Mouse (Mus musculus): Measurements from ENCODE around the gene Lama4. TPM values are rescaled to one million over a fixed set of nuclear protein-coding genes. Genes with fewer than 3 reads are reported as not detected.

Gene Lama4
- 23.0 and 25.4 TPM in 2 replicates for polyA plus RNA-seq (2015; fragmentation: Nextera tagmentation; extraction: Ambion mirVana)

- Histone ChIP-seq H3K9ac (peak within 1 kb of the TSS; percentile 48), H3K4me3 (peak within 1 kb of the TSS; percentile 42), H3K4me2 (peak within 1 kb of the TSS; percentile 75), H3K27ac (replicated peaks) (peak within 1 kb of the TSS; percentile 46; the same call in 1 of the 2 replicates), H3K27me3 (no peaks in the 10 kb centered on the region), H3K4me1 (replicated peaks) (peaks cover 12% of the 10 kb centered on the region), H3K9me3 (no peaks in the 10 kb centered on the region), H3K36me3 (no peaks in the 10 kb centered on the region)
- peak; percentile 79; the same call in 1 of the 2 replicates for ATAC-seq (ENCODE audit: low FRiP score, low read depth)
- WGBS, result 6% methylated on average over 24 of the region's 24 CpGs
Observed at GRCm38 (mm10) chr10:38965075-38965781, at the start of gene Lama4. Gene Lama4 (plus strand): TSS chr10:38965515.

GRCm38 (mm10) chr10:38916027-38916617, 49.2 kb upstream of the Lama4 start:
- ATAC-seq (ENCODE audit: low FRiP score, low read depth), result no peak
- no peaks in the 10 kb centered on the region for H3K36me3 ChIP-seq
- H3K27ac ChIP-seq (replicated peaks), result no peak overlapping the region
- H3K27me3 ChIP-seq, result no peaks in the 10 kb centered on the region
- H3K4me3 ChIP-seq, result no peak overlapping the region
- WGBS, result 81% methylated on average over 4 of the region's 4 CpGs
- H3K4me2 ChIP-seq, result no peak overlapping the region
- H3K4me1 ChIP-seq (replicated peaks), result no peaks in the 10 kb centered on the region
- H3K9ac ChIP-seq, result no peak overlapping the region
- H3K9me3 ChIP-seq, result no peaks in the 10 kb centered on the region

- no peak overlapping the region for H3K9ac ChIP-seq
- H3K27me3 ChIP-seq, result no peaks in the 10 kb centered on the region
- H3K4me3 ChIP-seq, result no peak overlapping the region
- H3K36me3 ChIP-seq, result no peaks in the 10 kb centered on the region
- no peak overlapping the region for H3K27ac ChIP-seq (replicated peaks)
- H3K4me1 ChIP-seq (replicated peaks), result no peaks in the 10 kb centered on the region
- H3K9me3 ChIP-seq, result no peaks in the 10 kb centered on the region
- 89% methylated on average over 6 of the region's 6 CpGs for WGBS
- ATAC-seq (ENCODE audit: low FRiP score, low read depth), result no peak
- no peak overlapping the region for H3K4me2 ChIP-seq
Observed at GRCm38 (mm10) chr10:38928940-38929697, 36.2 kb upstream of the Lama4 start.

GRCm38 (mm10) chr10:38944701-38945100, 20.6 kb upstream of the Lama4 start:
- Histone ChIP-seq H3K36me3 (no peaks in the 10 kb centered on the region), H3K9ac (no peak overlapping the region), H3K9me3 (no peaks in the 10 kb centered on the region), H3K27ac (replicated peaks) (no peak overlapping the region), H3K4me3 (no peak overlapping the region), H3K4me1 (replicated peaks) (no peaks in the 10 kb centered on the region), H3K27me3 (no peaks in the 10 kb centered on the region), H3K4me2 (no peak overlapping the region)
- ATAC-seq (ENCODE audit: low FRiP score, low read depth), result no peak
- 70% methylated on average over 2 of the region's 2 CpGs for WGBS

DNA sequence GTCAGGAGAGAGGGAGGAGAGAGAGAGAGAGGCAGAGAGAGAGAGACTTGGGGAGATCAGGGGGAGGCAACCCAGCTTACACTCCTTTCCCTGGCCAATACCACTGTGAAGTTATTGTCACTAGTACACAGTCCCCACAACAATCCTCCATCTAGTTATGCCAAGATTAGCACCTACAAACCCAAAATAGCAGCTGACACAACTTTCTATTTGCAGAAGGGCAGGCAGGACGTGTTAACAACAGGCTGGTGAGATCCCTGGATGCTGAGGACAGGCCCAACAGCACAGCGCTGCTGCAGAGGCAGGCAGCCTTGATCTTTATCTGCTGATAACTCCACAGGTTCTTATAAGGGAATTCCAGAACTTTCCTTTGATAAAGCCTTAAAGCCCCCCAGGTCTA, 3.4 kb upstream of the Lama4 start:
- Histone ChIP-seq H3K4me2 (no peak overlapping the region), H3K27me3 (no peaks in the 10 kb centered on the region), H3K9ac (no peak overlapping the region), H3K36me3 (no peaks in the 10 kb centered on the region), H3K4me3 (no peak overlapping the region), H3K27ac (replicated peaks) (no peak overlapping the region), H3K4me1 (replicated peaks) (peaks cover 12% of the 10 kb centered on the region), H3K9me3 (no peaks in the 10 kb centered on the region)
- no peak for ATAC-seq (ENCODE audit: low FRiP score, low read depth)
- WGBS, result 73% methylated on average over 2 of the region's 2 CpGs

DNA sequence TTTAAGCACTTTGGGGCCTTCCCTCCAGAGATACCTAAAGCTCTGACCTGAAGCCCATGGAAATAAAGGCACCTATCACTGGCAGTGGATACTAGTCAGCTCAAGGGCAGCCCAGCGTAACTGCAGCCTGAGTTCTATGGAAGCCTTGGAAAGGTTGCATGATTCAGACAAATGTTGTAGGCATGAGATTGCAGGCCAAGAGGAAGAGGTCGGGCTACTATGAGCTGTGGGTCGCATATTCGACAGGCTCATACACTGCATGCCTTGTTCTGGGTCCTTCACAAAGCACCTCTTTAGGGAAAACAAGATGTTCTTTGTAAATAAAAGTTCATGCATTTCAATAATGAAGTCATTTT, 618 bp upstream of the Lama4 start:
- Histone ChIP-seq H3K4me1 (replicated peaks) (peaks cover 12% of the 10 kb centered on the region), H3K4me2 (peak overlapping the region; percentile 75; the same call in 1 of the 2 replicates), H3K27ac (replicated peaks) (0 out of 2 replicates have a peak overlapping the region, but pooled peaks have one; percentile 46), H3K36me3 (no peaks in the 10 kb centered on the region), H3K9me3 (no peaks in the 10 kb centered on the region), H3K27me3 (no peaks in the 10 kb centered on the region), H3K9ac (no peak overlapping the region), H3K4me3 (no peak overlapping the region)
- 70% methylated on average over 4 of the region's 4 CpGs for WGBS
- peak; percentile 24; the same call in 1 of the 2 replicates for ATAC-seq (ENCODE audit: low FRiP score, low read depth)

DNA sequence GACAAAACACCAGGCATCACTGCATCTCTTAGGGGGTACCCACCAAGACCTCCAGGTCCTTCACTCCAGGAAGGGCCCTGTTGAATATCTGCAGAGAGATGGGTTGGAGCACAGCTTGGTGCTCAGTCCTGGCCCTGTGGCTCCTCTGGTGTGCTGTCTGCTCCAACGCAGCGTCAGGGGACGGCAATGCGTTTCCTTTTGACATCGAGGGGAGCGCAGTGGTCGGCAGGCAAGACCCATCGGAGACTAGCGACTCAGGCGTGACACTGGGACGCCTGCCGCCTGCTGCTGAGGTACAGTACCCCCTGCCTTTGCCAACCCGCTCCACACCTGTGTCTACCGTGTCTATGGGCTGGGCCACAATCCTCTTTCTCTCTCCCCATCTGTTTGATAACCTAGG, 542 bp downstream of the Lama4 start:
- WGBS, result 2% methylated on average over 14 of the region's 14 CpGs
- Histone ChIP-seq H3K4me1 (replicated peaks) (peaks cover 12% of the 10 kb centered on the region), H3K4me3 (peak overlapping the region; percentile 42), H3K9ac (peak overlapping the region; percentile 48), H3K9me3 (no peaks in the 10 kb centered on the region), H3K27me3 (no peaks in the 10 kb centered on the region), H3K27ac (replicated peaks) (peak overlapping the region; percentile 46; the same call in 1 of the 2 replicates), H3K36me3 (no peaks in the 10 kb centered on the region), H3K4me2 (peak overlapping the region; percentile 75)
- ATAC-seq (ENCODE audit: low FRiP score, low read depth), result peak; percentile 49; the same call in 1 of the 2 replicates

- Histone ChIP-seq H3K4me3 (peak overlapping the region; percentile 42), H3K4me1 (replicated peaks) (peaks cover 12% of the 10 kb centered on the region), H3K9ac (peak overlapping the region; percentile 48; the same call in 1 of the 2 replicates), H3K36me3 (no peaks in the 10 kb centered on the region), H3K4me2 (peak overlapping the region; percentile 75), H3K27ac (replicated peaks) (no peak overlapping the region), H3K27me3 (no peaks in the 10 kb centered on the region), H3K9me3 (no peaks in the 10 kb centered on the region)
- WGBS, result 88% methylated on average over 2 of the region's 2 CpGs
- ATAC-seq (ENCODE audit: low FRiP score, low read depth), result no peak
Observed at GRCm38 (mm10) chr10:38966646-38967045, 1.3 kb downstream of the Lama4 start.

- no peaks in the 10 kb centered on the region for H3K9me3 ChIP-seq
- H3K27ac ChIP-seq (replicated peaks), result no peak overlapping the region
- H3K36me3 ChIP-seq, result no peaks in the 10 kb centered on the region
- H3K4me2 ChIP-seq, result peak overlapping the region; percentile 36
- H3K9ac ChIP-seq, result no peak overlapping the region
- peaks cover 12% of the 10 kb centered on the region for H3K4me1 ChIP-seq (replicated peaks)
- ATAC-seq (ENCODE audit: low FRiP score, low read depth), result no peak
- H3K27me3 ChIP-seq, result no peaks in the 10 kb centered on the region
- WGBS, result 83% methylated on average over 10 of the region's 10 CpGs
- H3K4me3 ChIP-seq, result no peak overlapping the region
Observed at GRCm38 (mm10) chr10:38968326-38969072, 3.2 kb downstream of the Lama4 start.

- H3K9ac ChIP-seq, result no peak overlapping the region
- no peaks in the 10 kb centered on the region for H3K27me3 ChIP-seq
- WGBS, result 92% methylated on average over 2 of the region's 2 CpGs
- H3K9me3 ChIP-seq, result no peaks in the 10 kb centered on the region
- no peak for ATAC-seq (ENCODE audit: low FRiP score, low read depth)
- peaks cover 12% of the 10 kb centered on the region for H3K4me1 ChIP-seq (replicated peaks)
- no peak overlapping the region for H3K27ac ChIP-seq (replicated peaks)
- H3K4me2 ChIP-seq, result no peak overlapping the region
- no peaks in the 10 kb centered on the region for H3K36me3 ChIP-seq
- no peak overlapping the region for H3K4me3 ChIP-seq
Observed at GRCm38 (mm10) chr10:38969543-38969942, 4.2 kb downstream of the Lama4 start.

DNA sequence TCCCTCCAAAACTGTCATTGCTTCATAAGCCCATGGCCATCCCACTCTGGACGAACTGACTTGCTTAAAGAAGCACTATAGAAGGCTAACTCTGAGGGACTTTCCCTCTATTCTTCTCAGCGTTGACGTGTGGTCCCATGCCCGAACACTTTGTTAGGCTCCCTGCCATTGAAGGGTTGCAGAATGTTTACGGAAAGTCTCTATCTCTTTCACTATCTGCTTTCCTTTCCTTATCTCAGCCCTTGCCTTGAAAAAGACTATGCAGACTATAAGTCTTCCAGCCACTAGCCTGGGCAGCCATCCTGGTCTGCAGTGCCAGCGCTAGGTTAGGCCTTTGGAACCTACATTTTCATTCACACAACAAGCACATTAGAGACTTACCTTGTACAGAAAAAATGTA, 4.7 kb downstream of the Lama4 start:
- H3K27me3 ChIP-seq, result no peaks in the 10 kb centered on the region
- no peak overlapping the region for H3K4me2 ChIP-seq
- ATAC-seq (ENCODE audit: low FRiP score, low read depth), result no peak
- H3K36me3 ChIP-seq, result no peaks in the 10 kb centered on the region
- no peak overlapping the region for H3K27ac ChIP-seq (replicated peaks)
- H3K4me1 ChIP-seq (replicated peaks), result peaks cover 12% of the 10 kb centered on the region
- H3K9ac ChIP-seq, result no peak overlapping the region
- H3K9me3 ChIP-seq, result no peaks in the 10 kb centered on the region
- H3K4me3 ChIP-seq, result no peak overlapping the region
- WGBS, result 87% methylated on average over 6 of the region's 6 CpGs

Data from hindbrain, embryonic 15.5 days (tissue).